Mouse (Mus musculus) frontal cortex, postnatal 36 days (tissue): Measurements from ENCODE around the gene Fam111a.
"Not testable (repeated sequence)": the region's sequence is repeated elsewhere in the genome, so short reads cannot be mapped to it uniquely, and the experiment has no call there.

Source experiments
- DNase-seq, 2 experiments: peaks; one replicate each; pipeline ENCODE4 v3.0.0; 2022; ENCODE audit warnings: low spot score in 2 of 2

Fam111a gene

GRCm38 (mm10) chr19:12545440-12545839 lies at the start of gene Fam111a:
TSS of gene Fam111a (plus strand) at chr19:12545740.
- not testable (repeated sequence) for DNase-seq

GRCm38 (mm10) chr19:12496241-12496640 lies 49.3 kb upstream of the Fam111a start:
- no peak for DNase-seq

- peak in 1 of 2 experiments; percentile 54 for DNase-seq
Observed at GRCm38 (mm10) chr19:12497909-12498308, 47.6 kb upstream of the Fam111a start.

- no peak for DNase-seq
Observed at GRCm38 (mm10) chr19:12498321-12498720, 47.2 kb upstream of the Fam111a start.

GRCm38 (mm10) chr19:12498941-12499340 lies 46.6 kb upstream of the Fam111a start:
- DNase-seq = no peak

GRCm38 (mm10) chr19:12499485-12499884 lies 46.1 kb upstream of the Fam111a start:
- DNase-seq = no peak

GRCm38 (mm10) chr19:12500124-12500523 lies 45.4 kb upstream of the Fam111a start:
- DNase-seq = peak; percentile 76 to 88

GRCm38 (mm10) chr19:12500881-12501311 lies 44.6 kb upstream of the Fam111a start:
- peak; percentile 53 to 58 for DNase-seq

GRCm38 (mm10) chr19:12501370-12502347 lies 43.9 kb upstream of the Fam111a start, which contains the start of gene Dtx4:
TSS of gene Dtx4 (minus strand) at chr19:12501454.
- peak; percentile 92 to 96 for DNase-seq

- no peak for DNase-seq
Observed at GRCm38 (mm10) chr19:12502756-12503155, 42.8 kb upstream of the Fam111a start.

GRCm38 (mm10) chr19:12514621-12515020 lies 30.9 kb upstream of the Fam111a start:
- DNase-seq = no peak

GRCm38 (mm10) chr19:12517671-12518540 lies 27.6 kb upstream of the Fam111a start:
- peak; percentile 55 to 74 for DNase-seq

GRCm38 (mm10) chr19:12518541-12518890 lies 27.0 kb upstream of the Fam111a start:
- no peak for DNase-seq

GRCm38 (mm10) chr19:12523377-12523776 lies 22.2 kb upstream of the Fam111a start:
- no peak for DNase-seq

GRCm38 (mm10) chr19:12537168-12537567 lies 8.4 kb upstream of the Fam111a start:
- no peak for DNase-seq

- DNase-seq = no peak
Observed at GRCm38 (mm10) chr19:12539975-12540374, 5.6 kb upstream of the Fam111a start.

- DNase-seq = no peak
Observed at GRCm38 (mm10) chr19:12540727-12541126, 4.8 kb upstream of the Fam111a start.

GRCm38 (mm10) chr19:12541644-12542043 lies 3.9 kb upstream of the Fam111a start:
- DNase-seq = no peak

- no peak for DNase-seq
Observed at GRCm38 (mm10) chr19:12549166-12549565, 3.6 kb downstream of the Fam111a start.

GRCm38 (mm10) chr19:12550005-12550942 lies 4.7 kb downstream of the Fam111a start:
- no peak for DNase-seq

- DNase-seq = no peak
Observed at GRCm38 (mm10) chr19:12556293-12556692, 10.8 kb downstream of the Fam111a start.
